Mouse (Mus musculus): ENCODE results near the gene Mctp2.
A peak's percentile ranks its signal among the peaks of the same experiment; 100 is the strongest.

DNA sequence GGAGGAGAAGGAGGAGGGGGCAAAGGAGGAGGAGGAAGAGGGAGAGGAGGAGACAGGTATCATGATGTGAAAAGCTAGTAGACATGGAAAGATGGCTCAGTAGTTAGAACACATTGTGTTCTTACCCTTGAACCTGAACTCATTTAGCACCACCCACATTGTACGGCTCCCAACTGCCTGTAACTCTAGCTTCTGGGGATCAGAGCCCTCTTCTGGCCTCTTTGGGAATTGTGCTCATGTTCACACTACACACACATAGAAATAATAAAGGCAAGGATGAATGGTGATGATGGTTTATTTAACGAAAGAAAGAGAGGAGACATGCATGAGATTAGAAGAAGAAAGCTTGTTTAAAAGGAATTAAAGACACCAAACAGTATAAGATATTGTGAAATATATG is 36.4 kb upstream of the Mctp2 start:
- no peak for TF ChIP-seq EP300 (IDR thresholded peaks at IDR 0.05; ENCODE audit: low read depth)
- TF ChIP-seq CTCF (IDR thresholded peaks at IDR 0.05; ENCODE audit: low read depth): peak; percentile 46
